7 mouse cellular contexts compared by ENCODE assay signal in the genomic region with DNA sequence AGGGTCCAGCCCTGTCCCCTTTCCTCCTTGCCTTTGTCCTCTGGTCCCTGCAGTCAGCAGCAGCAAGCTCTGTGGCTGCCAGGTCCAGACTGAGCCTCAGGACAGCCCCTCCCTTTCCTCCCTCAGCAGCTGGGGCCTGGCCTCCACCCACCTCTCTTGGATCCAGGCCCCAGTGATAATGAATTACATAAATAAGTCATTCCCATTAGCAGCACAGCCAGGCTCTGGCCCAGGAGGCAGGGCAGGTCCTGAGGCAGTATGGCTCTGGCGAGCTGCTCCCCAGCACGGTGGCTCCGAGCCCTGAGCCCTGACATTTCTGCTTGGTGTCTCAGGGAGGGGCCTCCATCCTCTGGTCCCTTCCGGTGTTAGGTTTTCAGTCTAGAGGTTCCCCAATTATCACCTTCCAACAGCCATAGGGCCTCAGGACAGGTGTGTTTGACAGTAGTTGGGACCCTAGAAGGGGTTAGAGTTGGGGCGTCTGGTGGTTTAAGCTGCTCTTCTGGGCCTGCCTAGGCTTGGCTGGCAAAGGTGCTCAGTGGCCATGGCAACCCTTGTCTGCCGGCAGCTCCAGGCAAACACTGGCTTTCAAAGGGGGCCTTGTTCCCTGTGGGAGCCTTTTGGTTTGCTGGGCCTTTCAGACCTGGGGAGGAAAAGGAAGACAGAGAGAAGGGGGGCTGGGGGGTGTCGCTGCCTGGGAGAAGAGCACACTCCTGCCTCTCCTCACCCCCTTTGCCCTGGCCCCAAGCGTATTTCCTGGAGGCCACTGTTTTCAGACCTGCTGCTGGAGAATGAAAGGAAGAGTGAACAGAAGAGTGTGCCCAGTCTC. TPM values are rescaled to one million over a fixed set of nuclear protein-coding genes. Genes with fewer than 3 reads are reported as not detected.
DNase-seq lines count a peak whose midpoint lies in the region; ATAC-seq lines count a peak whose summit lies in the region.

No protein-coding gene starts in this region.

- no peaks in the 10 kb centered on the region for H3K36me3 ChIP-seq in embryonic facial prominence, embryonic 11.5 days (replicated peaks; ENCODE audit: control insufficient read depth, insufficient read depth, low read depth, low read length)
- peaks cover 4% of the 10 kb centered on the region; the same call in 1 of the 2 replicates for H3K36me3 ChIP-seq in limb, embryonic 10.5 days
- H3K36me3 ChIP-seq in midbrain, embryonic 16.5 days (ENCODE audit: control insufficient read depth, insufficient read depth, low read length), result no peaks in the 10 kb centered on the region

- ATAC-seq in embryonic facial prominence, embryonic 11.5 days (replicated peaks; ENCODE audit: insufficient number of reproducible peaks, low FRiP score, low TSS enrichment, low read depth), result peak; percentile 89
- peak; percentile 89 for ATAC-seq in midbrain, embryonic 16.5 days

- no peak overlapping the region for H3K4me3 ChIP-seq in embryonic facial prominence, embryonic 11.5 days (ENCODE audit: low read depth, low read length)
- H3K4me3 ChIP-seq in limb, embryonic 10.5 days, result peak overlapping the region; percentile 27
- no peak overlapping the region for H3K4me3 ChIP-seq in midbrain, embryonic 16.5 days (ENCODE audit: low read depth, low read length)

- H3K27me3 ChIP-seq in embryonic facial prominence, embryonic 11.5 days (ENCODE audit: control insufficient read depth, insufficient read depth, low read length), result no peaks in the 10 kb centered on the region
- H3K27me3 ChIP-seq in limb, embryonic 10.5 days (ENCODE audit: low read depth, poor library complexity, severe bottlenecking), result no peaks in the 10 kb centered on the region
- no peaks in the 10 kb centered on the region for H3K27me3 ChIP-seq in midbrain, embryonic 16.5 days (ENCODE audit: control insufficient read depth, insufficient read depth, low read depth, low read length)

- peak overlapping the region; percentile 3; the same call in 1 of the 2 replicates for H3K4me2 ChIP-seq in embryonic facial prominence, embryonic 11.5 days (ENCODE audit: low read depth, low read length)
- no peak overlapping the region; the same call in 1 of the 2 replicates for H3K4me2 ChIP-seq in midbrain, embryonic 16.5 days (ENCODE audit: low read length)

- H3K9me3 ChIP-seq in embryonic facial prominence, embryonic 11.5 days (replicated peaks; ENCODE audit: control insufficient read depth, low read length), result no peaks in the 10 kb centered on the region
- no peaks in the 10 kb centered on the region for H3K9me3 ChIP-seq in limb, embryonic 10.5 days (replicated peaks)
- no peaks in the 10 kb centered on the region for H3K9me3 ChIP-seq in midbrain, embryonic 16.5 days (replicated peaks; ENCODE audit: control insufficient read depth, low read length, poor library complexity, severe bottlenecking)

- DNase-seq in adrenal gland, postnatal 25 days, result peak; percentile 73
- DNase-seq in embryonic facial prominence, embryonic 11.5 days (ENCODE audit: low spot score), result peak; percentile 72
- DNase-seq in heart, adult 18-20 months, result peak; percentile 91 to 96
- peak; percentile 74 for DNase-seq in kidney, adult 18-20 months
- peak; percentile 69 for DNase-seq in limb, embryonic 10.5 days (ENCODE audit: low spot score)
- DNase-seq in urinary bladder, postnatal 14 days (ENCODE audit: low spot score), result peak; percentile 78

- WGBS in embryonic facial prominence, embryonic 11.5 days, result 11% methylated on average over 8 of the region's 8 CpGs
- WGBS in limb, embryonic 10.5 days, result 11% methylated on average over 8 of the region's 8 CpGs
- WGBS in midbrain, embryonic 16.5 days, result 5% methylated on average over 8 of the region's 8 CpGs

- peak overlapping the region; percentile 40 for H3K9ac ChIP-seq in embryonic facial prominence, embryonic 11.5 days (replicated peaks; ENCODE audit: low read length)
- H3K9ac ChIP-seq in midbrain, embryonic 16.5 days (ENCODE audit: low read depth, low read length), result peak overlapping the region; percentile 42

- H3K4me1 ChIP-seq in embryonic facial prominence, embryonic 11.5 days (ENCODE audit: control insufficient read depth, insufficient read depth, low read length), result peaks cover 12% of the 10 kb centered on the region
- H3K4me1 ChIP-seq in limb, embryonic 10.5 days, result peaks cover 74% of the 10 kb centered on the region
- H3K4me1 ChIP-seq in midbrain, embryonic 16.5 days (ENCODE audit: control insufficient read depth, insufficient read depth, low read length), result peaks cover 33% of the 10 kb centered on the region

- H3K27ac ChIP-seq in embryonic facial prominence, embryonic 11.5 days (replicated peaks; ENCODE audit: low read depth, low read length), result peak overlapping the region; percentile 81
- peak overlapping the region; percentile 90 for H3K27ac ChIP-seq in limb, embryonic 10.5 days
- H3K27ac ChIP-seq in midbrain, embryonic 16.5 days (ENCODE audit: low read length), result peak overlapping the region; percentile 89

RNA-seq across cellular contexts. Expression of gene Cuedc1, which starts 21.2 kb away (rescaled TPM):
- total RNA-seq in adrenal gland, postnatal 25 days (2021), result 50.7 and 68.6 TPM in 2 replicates
- polyA plus RNA-seq in embryonic facial prominence, embryonic 11.5 days (2014; fragmentation: Nextera tagmentation; extraction: Ambion mirVana), result 11.2 and 13.1 TPM in 2 replicates
- 10 to 100 TPM; 40.0 to 43.8 TPM for total RNA-seq in heart, adult 18-20 months (2021)
- 15.0 and 22.6 TPM in 2 replicates for polyA plus RNA-seq in limb, embryonic 10.5 days (2016; fragmentation: Nextera tagmentation; extraction: Ambion mirVana)
- 46.1 and 54.7 TPM in 2 replicates for polyA plus RNA-seq in midbrain, embryonic 16.5 days (2015; fragmentation: Nextera tagmentation; extraction: Ambion mirVana)

RNA-seq across cellular contexts. Expression of gene Vezf1, which starts 51.0 kb away (rescaled TPM):
- total RNA-seq in adrenal gland, postnatal 25 days (2021), result 45.8 and 51.8 TPM in 2 replicates
- polyA plus RNA-seq in embryonic facial prominence, embryonic 11.5 days (2014; fragmentation: Nextera tagmentation; extraction: Ambion mirVana), result 63.1 and 69.3 TPM in 2 replicates
- 10 to 100 TPM; 35.0 to 38.4 TPM for total RNA-seq in heart, adult 18-20 months (2021)
- polyA plus RNA-seq in limb, embryonic 10.5 days (2016; fragmentation: Nextera tagmentation; extraction: Ambion mirVana), result 54.6 and 59.2 TPM in 2 replicates
- 39.5 and 47.4 TPM in 2 replicates for polyA plus RNA-seq in midbrain, embryonic 16.5 days (2015; fragmentation: Nextera tagmentation; extraction: Ambion mirVana)
